22 mouse cellular contexts compared by ENCODE assay signal in the genomic region with DNA sequence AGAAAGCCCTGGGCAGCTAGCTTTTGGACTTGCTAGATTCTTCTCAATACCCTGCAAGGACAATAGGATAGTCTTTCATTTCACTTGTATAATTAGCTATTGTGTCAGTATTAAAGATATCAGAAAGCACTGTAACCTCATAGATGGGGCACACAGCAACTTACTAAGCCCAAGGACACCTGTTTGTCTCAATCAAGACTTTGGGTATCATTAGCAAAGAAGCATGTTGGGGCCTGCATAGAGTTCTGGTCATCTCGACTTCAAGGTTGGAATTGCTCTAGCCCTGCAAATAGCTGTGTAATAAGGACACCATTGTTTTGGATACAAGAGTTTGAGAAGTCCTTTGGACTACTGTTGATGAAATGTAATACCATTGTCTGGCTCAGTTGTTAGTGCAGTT.
DNase-seq lines count a peak whose midpoint lies in the region; ATAC-seq and TF ChIP-seq lines count a peak whose summit lies in the region.
"Had no signal": no experiment of that assay in that cellular context is flagged by ENCODE, and none has a peak within 500 bp of the region (broad histone marks: within the 10 kb centered on the region; RNA-seq: fewer than 3 reads in every experiment).

No protein-coding gene starts in this region.

- no peak overlapping the region for H3K4me2 ChIP-seq in limb, embryonic 14.5 days (replicated peaks; ENCODE audit: low read depth, low read length, severe bottlenecking)
- H3K4me2 ChIP-seq in myocyte (ENCODE audit: low read depth) = no peak overlapping the region

- ATAC-seq in limb, embryonic 14.5 days (ENCODE audit: low FRiP score, low read depth) = peak; percentile 15; the same call in 1 of the 2 replicates
- ATAC-seq: activated CD4-positive, CD25-positive, alpha-beta regulatory T cell, adult 4 months; CD4-positive, CD25-positive, alpha-beta regulatory T cell, adult 4 months; Patski had no signal

- WGBS in limb, embryonic 14.5 days = 83% methylated on average over 1 of the region's 1 CpGs
- 67% methylated on average over 1 of the region's 1 CpGs for WGBS in limb, embryonic 10.5 days

- H3K27me3 ChIP-seq in limb, embryonic 14.5 days (ENCODE audit: control insufficient read depth, insufficient read depth, low read length) = no peaks in the 10 kb centered on the region
- no peaks in the 10 kb centered on the region for H3K27me3 ChIP-seq in limb, embryonic 10.5 days (ENCODE audit: low read depth, poor library complexity, severe bottlenecking)
- H3K27me3 ChIP-seq in C2C12 (ENCODE audit: control insufficient read depth, insufficient read depth, insufficient read length) = no peaks in the 10 kb centered on the region
- H3K27me3 ChIP-seq in myocyte (ENCODE audit: control insufficient read depth, insufficient read depth, insufficient read length) = no peaks in the 10 kb centered on the region
- H3K27me3 ChIP-seq: CH12.LX, Patski had no signal

- H3K4me3 ChIP-seq in limb, embryonic 14.5 days (replicated peaks; ENCODE audit: low read length) = no peak overlapping the region
- no peak overlapping the region for H3K4me3 ChIP-seq in limb, embryonic 10.5 days
- H3K4me3 ChIP-seq in C2C12 (ENCODE audit: insufficient read depth, poor library complexity, severe bottlenecking) = no peak overlapping the region
- H3K4me3 ChIP-seq in myocyte = no peak overlapping the region

- no peaks in the 10 kb centered on the region for H3K9me3 ChIP-seq in limb, embryonic 14.5 days (ENCODE audit: control insufficient read depth, low read length)
- no peaks in the 10 kb centered on the region for H3K9me3 ChIP-seq in limb, embryonic 10.5 days (replicated peaks)
- H3K9me3 ChIP-seq: G1E had no signal

- no peak for TF ChIP-seq CTCF in C2C12 (IDR thresholded peaks at IDR 0.05; ENCODE audit: control insufficient read depth, insufficient read depth, insufficient read length)

- no peak overlapping the region for H3K27ac ChIP-seq in limb, embryonic 14.5 days (replicated peaks; ENCODE audit: low read depth, low read length)
- H3K27ac ChIP-seq in limb, embryonic 10.5 days = no peak overlapping the region

- no peaks in the 10 kb centered on the region for H3K79me3 ChIP-seq in C2C12 (ENCODE audit: low read depth)

- 0 out of 2 replicates have a peak, but pooled peaks cover 9% of the 10 kb centered on the region for H3K4me1 ChIP-seq in limb, embryonic 14.5 days (ENCODE audit: control insufficient read depth, insufficient read depth, low read length)
- peaks cover 4% of the 10 kb centered on the region; the same call in 1 of the 2 replicates for H3K4me1 ChIP-seq in limb, embryonic 10.5 days

- H3K79me2 ChIP-seq in C2C12 (ENCODE audit: control insufficient read depth, insufficient read depth) = no peaks in the 10 kb centered on the region
- no peaks in the 10 kb centered on the region for H3K79me2 ChIP-seq in myocyte (ENCODE audit: control insufficient read depth, insufficient read depth)

- H3K9ac ChIP-seq in limb, embryonic 14.5 days (ENCODE audit: low read depth, low read length, severe bottlenecking) = no peak overlapping the region

- no peak for TF ChIP-seq POLR2A in limb, embryonic 14.5 days (IDR thresholded peaks at IDR 0.05; ENCODE audit: borderline replicate concordance, extremely low read depth, insufficient read depth, insufficient read length)
- no peak for TF ChIP-seq POLR2A in myocyte (IDR thresholded peaks at IDR 0.05; ENCODE audit: insufficient read length, low read depth)

- H3K36me3 ChIP-seq in limb, embryonic 14.5 days (ENCODE audit: control insufficient read depth, insufficient read depth, low read length) = no peaks in the 10 kb centered on the region
- H3K36me3 ChIP-seq in limb, embryonic 10.5 days = no peaks in the 10 kb centered on the region
- H3K36me3 ChIP-seq in C2C12 (ENCODE audit: control insufficient read depth, insufficient read depth) (no peaks in the 10 kb centered on the region), myocyte (ENCODE audit: control insufficient read depth, insufficient read depth) (no peaks in the 10 kb centered on the region)
- H3K36me3 ChIP-seq: G1E had no signal

- no peak overlapping the region for H3ac ChIP-seq in C2C12 (ENCODE audit: control insufficient read depth, insufficient read length, low read depth)
- H3ac ChIP-seq in myocyte (ENCODE audit: control insufficient read depth, insufficient read length) = no peak overlapping the region

- no peak for DNase-seq in limb, embryonic 14.5 days (ENCODE audit: low spot score)
- DNase-seq in limb, embryonic 10.5 days (ENCODE audit: low spot score) = no peak
- DNase-seq in right cerebral cortex, postnatal 10 days (ENCODE audit: low spot score in 2 of 2) = no peak
- no peak for DNase-seq in urinary bladder, postnatal 14 days (ENCODE audit: low spot score)
- DNase-seq: adrenal gland, adult 2 months; adrenal gland, adult 8-10 months; adrenal gland, postnatal 10 days; adrenal gland, postnatal 14 days; adrenal gland, postnatal 25 days; adrenal gland, postnatal 36 days; B cell, adult 2 months; cerebellum, adult 11 months; cerebellum, adult 11-12 months; cerebellum, adult 18-20 months; cerebellum, adult 2 months had no signal

TF ChIP-seq in C2C12, 6 proteins besides CTCF, POLR2A, EP300 and RAD21:
- peak; percentile 92 for TF ChIP-seq MYOD1 (IDR thresholded peaks at IDR 0.05; ENCODE audit: control insufficient read depth, insufficient read length, low read depth)
- TF ChIP-seq MAX (IDR thresholded peaks at IDR 0.05) = no peak
- TF ChIP-seq MYOG (IDR thresholded peaks at IDR 0.05; ENCODE audit: control insufficient read depth, extremely low read depth, insufficient read length) = no peak
- no peak for TF ChIP-seq USF1 (IDR thresholded peaks at IDR 0.05; ENCODE audit: low read depth)

TF ChIP-seq in myocyte, 11 proteins besides CTCF, POLR2A, EP300 and RAD21:
- TF ChIP-seq MYOD1 (IDR thresholded peaks at IDR 0.05; ENCODE audit: control insufficient read depth in 1 of 3, insufficient read length in 2 of 3, low read depth in 2 of 3) (peak; percentile 87 to 90 (median 90)), TCF12 (IDR thresholded peaks at IDR 0.05; ENCODE audit: insufficient read depth, poor library complexity, severe bottlenecking) (peak; percentile 24), E2F4 (IDR thresholded peaks at IDR 0.05; ENCODE audit: insufficient read depth) (no peak)
